Mouse (Mus musculus) embryonic facial prominence, embryonic 10.5 days (tissue): ENCODE results near the gene Tacc2. TPM values are rescaled to one million over a fixed set of nuclear protein-coding genes. Genes with fewer than 3 reads are reported as not detected.

Source experiments
- DNase-seq: peaks from one replicate; pipeline ENCODE4 v3.0.0-alpha.2; 2017; ENCODE audit warnings: low spot score
- H3K27ac ChIP-seq: fragments of 300-500 bp; sonication (generic); replicated peaks from 2 replicates; pipeline ENCODE4 v1.5.1; 2016; ENCODE audit warnings: mild to moderate bottlenecking
- H3K27me3 ChIP-seq: fragments of 300-500 bp; sonication (generic); replicated peaks from 2 replicates; pipeline ENCODE4 v1.6.1; 2016; ENCODE audit warnings: low read depth, mild to moderate bottlenecking; ENCODE audit not compliant: poor library complexity, severe bottlenecking
- H3K36me3 ChIP-seq: fragments of 300-500 bp; sonication (generic); replicated peaks from 2 replicates; pipeline ENCODE4 v1.6.1; 2016; ENCODE audit warnings: mild to moderate bottlenecking, moderate library complexity
- H3K4me1 ChIP-seq: fragments of 300-500 bp; sonication (generic); 2 replicates; pipeline ENCODE4 v1.6.1; 2016
- H3K4me3 ChIP-seq: fragments of 300-500 bp; sonication (generic); 2 replicates; pipeline ENCODE4 v1.5.1; 2016; ENCODE audit warnings: mild to moderate bottlenecking, moderate library complexity
- H3K9me3 ChIP-seq: fragments of 300-500 bp; sonication (generic); 2 replicates; pipeline ENCODE4 v1.6.1; 2016; ENCODE audit warnings: mild to moderate bottlenecking
- WGBS: fragments of 180-500 bp; shearing (Covaris S2); methylation state at CpG from one replicate; pipeline ENCODE4 v1.1.7; 2016; 5-methylcytosine and 5-hydroxymethylcytosine counted together
- polyA plus RNA-seq: library from polyadenylated mRNA; unstranded; fragments of >200 nt; fragmentation: Nextera tagmentation; extraction: Ambion mirVana; gene quantifications from 2 replicates; pipeline ENCODE4 v1.2.1, GENCODE M21; 2016

The Tacc2 gene
- polyA plus RNA-seq, 1 experiment from 2014 or later = 49.6 TPM

DNA sequence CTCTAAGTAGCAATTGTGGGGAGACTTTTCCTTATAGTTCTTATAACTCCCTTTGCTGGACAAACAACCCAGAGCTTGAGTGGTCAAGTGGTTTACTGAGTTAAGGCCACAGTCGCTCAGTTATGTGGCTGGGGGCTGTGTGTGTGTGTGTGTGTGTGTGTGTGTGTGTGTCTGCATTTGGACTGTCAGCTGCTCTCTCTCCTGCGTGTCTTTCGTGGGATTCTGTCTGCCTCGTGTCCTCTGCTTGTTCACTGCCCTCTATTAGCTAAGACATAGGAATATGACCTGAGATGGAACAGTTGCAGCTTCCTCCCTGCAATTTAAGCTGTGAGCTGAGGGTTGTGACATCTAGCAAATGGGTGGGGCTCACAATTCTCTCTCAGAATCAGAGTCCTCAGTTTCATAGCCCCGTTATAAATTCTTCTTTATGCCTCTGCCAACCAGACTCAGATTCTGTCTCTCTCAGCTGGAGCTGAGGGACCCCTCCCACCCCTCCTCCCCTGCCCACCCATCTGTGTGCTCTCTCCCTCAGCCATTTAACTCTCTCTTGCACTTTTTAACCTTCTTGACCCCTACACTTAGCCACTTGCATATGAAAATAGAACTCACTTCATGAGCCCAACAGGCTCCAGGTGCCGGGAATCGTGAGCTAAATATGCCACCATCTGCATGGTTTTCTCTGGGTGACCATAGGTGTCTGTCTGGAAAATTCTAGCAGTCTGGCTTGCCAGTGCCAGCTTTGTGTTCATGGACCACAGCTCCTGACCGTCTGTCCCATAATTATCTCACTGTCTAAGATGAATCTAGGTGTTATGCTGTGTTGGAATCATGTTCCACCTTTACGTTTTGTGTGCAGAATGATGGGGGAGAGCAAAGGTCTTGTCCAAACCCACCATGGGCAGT, 132.4 kb downstream of the Tacc2 start:
- Histone ChIP-seq H3K4me3 (no peak overlapping the region), H3K36me3 (0 out of 2 replicates have a peak, but pooled peaks cover 5% of the 10 kb centered on the region), H3K27me3 (no peaks in the 10 kb centered on the region), H3K9me3 (no peaks in the 10 kb centered on the region), H3K4me1 (peaks cover 29% of the 10 kb centered on the region), H3K27ac (no peak overlapping the region)
- 73% methylated on average over 9 of the region's 9 CpGs for WGBS
- DNase-seq = no peak

DNA sequence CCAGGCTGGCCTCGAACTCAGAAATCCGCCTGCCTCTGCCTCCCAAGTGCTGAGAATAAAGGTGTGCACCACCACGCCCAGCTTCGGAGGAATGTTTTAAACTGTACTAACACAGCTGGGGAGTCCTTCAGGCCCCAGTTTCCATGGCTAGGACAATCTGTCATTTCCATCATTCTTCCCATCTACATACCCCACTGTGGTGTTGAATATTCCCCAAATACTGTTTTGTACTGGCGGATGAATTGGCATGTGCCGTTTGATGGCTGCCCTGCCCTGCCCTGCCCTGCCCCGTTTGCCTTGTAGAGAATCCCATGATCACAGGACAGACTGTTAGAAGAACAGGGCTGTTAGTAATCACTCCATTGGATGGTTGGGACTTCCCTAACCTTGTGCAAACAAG, 134.6 kb downstream of the Tacc2 start:
- Histone ChIP-seq H3K27me3 (no peaks in the 10 kb centered on the region), H3K36me3 (peaks cover 19% of the 10 kb centered on the region), H3K27ac (no peak overlapping the region), H3K4me3 (no peak overlapping the region), H3K4me1 (peaks cover 29% of the 10 kb centered on the region), H3K9me3 (no peaks in the 10 kb centered on the region)
- WGBS = 91% methylated on average over 7 of the region's 7 CpGs
- no peak for DNase-seq

DNA sequence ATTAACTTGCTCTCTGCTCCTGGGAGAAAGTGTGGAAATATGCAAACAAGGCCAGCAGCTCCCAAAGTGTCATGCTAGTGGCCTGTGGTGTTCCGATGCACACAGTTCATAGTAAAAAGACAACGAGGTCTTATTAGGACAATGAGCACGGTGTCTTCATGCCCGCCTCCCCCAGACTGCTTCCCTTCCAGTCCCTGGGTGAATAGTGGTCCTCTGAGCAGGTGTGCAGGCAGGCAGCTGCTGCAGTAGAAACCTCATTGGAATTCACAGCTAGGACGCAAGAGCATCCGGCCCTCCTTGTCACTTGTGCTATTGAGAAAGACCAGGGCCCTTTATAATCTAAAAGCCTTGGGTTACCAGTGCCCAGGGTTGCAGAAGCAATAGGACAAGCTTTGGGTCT, 136.1 kb downstream of the Tacc2 start:
- H3K27ac ChIP-seq = no peak overlapping the region
- no peaks in the 10 kb centered on the region for H3K9me3 ChIP-seq
- H3K36me3 ChIP-seq = peaks cover 34% of the 10 kb centered on the region
- DNase-seq = no peak
- 79% methylated on average over 6 of the region's 6 CpGs for WGBS
- peaks cover 28% of the 10 kb centered on the region for H3K4me1 ChIP-seq
- H3K4me3 ChIP-seq = no peak overlapping the region
- no peaks in the 10 kb centered on the region for H3K27me3 ChIP-seq

DNA sequence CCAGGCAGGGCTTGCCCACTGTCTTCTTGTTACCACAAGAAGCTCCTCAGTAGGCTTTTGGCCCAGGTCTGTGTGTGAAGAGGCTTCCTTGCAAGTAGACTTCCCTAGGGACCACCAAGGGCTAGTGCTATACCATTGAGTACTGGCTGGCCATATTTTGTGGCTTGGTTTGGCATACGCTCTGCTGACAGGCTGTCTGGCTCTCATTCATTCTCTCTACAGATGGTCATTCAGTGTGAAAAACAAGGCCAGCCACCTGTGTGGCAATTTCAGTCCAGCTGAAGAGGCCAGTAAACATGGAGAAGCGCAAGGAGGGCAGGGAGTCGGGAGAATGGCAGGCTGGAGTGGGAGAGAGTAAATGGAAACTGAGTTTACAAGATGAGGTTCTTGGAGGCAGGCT, 138.2 kb downstream of the Tacc2 start:
- H3K27me3 ChIP-seq = no peaks in the 10 kb centered on the region
- peaks cover 28% of the 10 kb centered on the region for H3K4me1 ChIP-seq
- peaks cover 45% of the 10 kb centered on the region for H3K36me3 ChIP-seq
- 92% methylated on average over 3 of the region's 3 CpGs for WGBS
- no peak for DNase-seq
- H3K9me3 ChIP-seq = no peaks in the 10 kb centered on the region
- H3K4me3 ChIP-seq = no peak overlapping the region
- no peak overlapping the region for H3K27ac ChIP-seq

DNA sequence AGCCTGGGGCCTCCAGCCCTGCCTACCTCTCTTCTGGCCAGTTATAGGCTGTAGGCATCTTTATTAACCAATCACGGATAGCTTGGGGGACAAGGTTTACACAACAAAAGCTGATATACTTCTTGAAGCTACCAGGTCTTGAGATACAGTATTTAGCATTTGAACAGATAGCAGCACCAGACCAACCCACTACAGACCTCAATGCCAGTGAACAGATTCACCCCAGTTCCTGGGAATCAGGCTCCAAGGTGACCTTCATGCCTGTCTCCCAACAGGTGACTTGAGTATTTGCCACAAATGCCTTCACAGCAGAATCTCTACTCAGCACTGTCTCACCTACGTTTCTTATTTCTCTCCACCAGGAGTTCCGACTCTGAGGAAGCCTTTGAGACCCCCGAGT, 139.1 kb downstream of the Tacc2 start:
- Histone ChIP-seq H3K4me1 (peaks cover 36% of the 10 kb centered on the region), H3K36me3 (peaks cover 52% of the 10 kb centered on the region), H3K9me3 (no peaks in the 10 kb centered on the region), H3K4me3 (no peak overlapping the region), H3K27me3 (no peaks in the 10 kb centered on the region), H3K27ac (no peak overlapping the region)
- WGBS = 94% methylated on average over 4 of the region's 4 CpGs
- no peak for DNase-seq

DNA sequence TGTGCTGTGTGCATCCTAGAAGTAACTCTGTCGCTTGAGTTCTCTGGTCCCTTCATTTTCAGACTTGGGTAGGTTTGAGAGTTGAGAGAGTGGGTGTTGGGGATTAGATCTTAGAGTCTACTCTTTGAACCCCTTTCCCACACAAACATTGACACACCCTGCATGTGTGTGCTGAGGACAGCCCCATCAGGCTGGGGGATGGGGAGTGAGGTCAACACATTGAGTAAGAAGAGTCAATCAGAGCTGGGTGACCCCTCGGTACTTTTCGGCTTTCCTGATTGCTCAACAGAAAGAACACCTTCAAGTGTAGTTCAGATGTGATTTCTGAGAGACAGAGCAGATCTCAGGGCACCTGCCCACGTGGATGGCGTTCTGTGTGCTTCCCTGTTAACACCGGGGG, 139.8 kb downstream of the Tacc2 start:
- DNase-seq = no peak
- H3K27ac ChIP-seq = no peak overlapping the region
- H3K36me3 ChIP-seq = peaks cover 57% of the 10 kb centered on the region
- 93% methylated on average over 6 of the region's 6 CpGs for WGBS
- H3K4me1 ChIP-seq = peaks cover 42% of the 10 kb centered on the region
- H3K9me3 ChIP-seq = no peaks in the 10 kb centered on the region
- no peaks in the 10 kb centered on the region for H3K27me3 ChIP-seq
- no peak overlapping the region for H3K4me3 ChIP-seq

DNA sequence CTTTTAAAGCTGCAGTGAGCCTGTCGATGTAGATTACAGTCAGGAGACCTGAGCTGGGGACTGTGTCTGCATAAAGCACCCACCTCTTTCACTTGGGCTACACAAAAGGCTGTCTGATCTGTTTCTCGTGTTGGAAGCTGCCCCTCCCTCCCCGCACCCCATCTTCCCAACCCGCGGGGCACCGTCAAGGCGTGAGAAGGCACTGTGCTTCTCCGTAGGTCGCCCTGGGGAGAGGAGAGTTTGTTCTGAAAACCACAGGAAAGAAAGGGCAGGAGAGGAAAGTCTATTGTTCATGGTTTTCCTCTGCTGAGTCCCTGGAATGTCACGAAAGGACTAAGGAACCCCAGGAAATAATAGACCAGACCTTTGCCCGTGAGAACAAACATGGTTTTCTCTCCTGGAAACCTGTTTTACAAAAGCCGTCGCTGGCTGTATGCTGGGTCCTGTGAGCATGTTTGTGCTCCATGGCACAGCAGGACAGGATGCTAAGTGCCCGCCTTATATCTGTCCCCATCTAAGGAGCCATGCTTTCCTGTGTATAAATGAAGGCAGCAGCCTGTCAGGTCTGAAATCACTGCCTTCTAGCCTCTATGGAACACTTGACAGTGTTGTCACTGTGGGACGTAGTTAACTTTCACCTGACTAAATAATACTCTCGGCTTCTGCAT, 142.8 kb downstream of the Tacc2 start:
- H3K4me3 ChIP-seq = peak overlapping the region; percentile 25; the same call in 1 of the 2 replicates

DNA sequence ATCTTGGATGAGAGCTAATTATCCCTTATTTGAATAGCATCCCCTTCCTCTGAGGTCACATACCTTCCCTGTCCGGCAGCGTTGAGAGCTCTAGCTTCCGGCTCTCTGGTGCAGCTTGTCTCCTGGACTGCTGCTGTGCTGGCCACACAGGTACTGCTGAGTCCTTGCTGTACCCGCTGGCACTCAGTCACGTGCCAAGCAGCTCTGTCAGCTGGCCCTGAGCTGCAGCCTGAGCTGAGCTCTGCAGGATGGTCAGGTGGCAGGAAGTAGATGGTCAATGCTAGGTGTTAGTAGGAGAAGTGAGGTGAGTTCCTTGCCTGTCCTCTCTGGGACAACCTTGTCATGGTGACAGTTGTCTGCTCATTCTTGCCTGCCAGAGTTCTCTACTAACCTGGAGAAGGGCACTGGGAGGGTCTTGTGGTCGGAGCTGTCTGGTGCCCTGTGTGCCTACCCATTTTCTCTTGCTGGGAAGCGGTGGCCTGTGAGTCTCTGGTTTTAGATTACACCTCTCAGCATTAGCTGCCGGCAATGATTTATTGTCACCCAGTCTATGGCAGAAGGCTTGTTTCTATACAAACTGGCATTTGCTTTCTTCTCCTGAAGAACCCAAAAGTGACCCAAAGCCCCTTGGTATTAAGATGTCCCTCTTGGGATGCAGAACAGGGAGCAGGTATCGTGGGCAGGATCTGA, 143.6 kb downstream of the Tacc2 start:
- Histone ChIP-seq H3K9me3 (no peaks in the 10 kb centered on the region), H3K27me3 (no peaks in the 10 kb centered on the region), H3K4me3 (no peak overlapping the region), H3K27ac (0 out of 2 replicates have a peak overlapping the region, but pooled peaks have one; percentile 77), H3K4me1 (peaks cover 38% of the 10 kb centered on the region), H3K36me3 (peaks cover 87% of the 10 kb centered on the region)
- peak; percentile 13 for DNase-seq
- WGBS = 64% methylated on average over 9 of the region's 9 CpGs

More for the DNA sequence above, 142.8 kb downstream of the Tacc2 start:
- WGBS = 17% methylated on average over 16 of the region's 16 CpGs
- Histone ChIP-seq H3K9me3 (no peaks in the 10 kb centered on the region), H3K27ac (peak overlapping the region; percentile 77), H3K36me3 (peaks cover 85% of the 10 kb centered on the region), H3K4me1 (peaks cover 38% of the 10 kb centered on the region), H3K27me3 (no peaks in the 10 kb centered on the region)
- DNase-seq = peak; percentile 15

DNA sequence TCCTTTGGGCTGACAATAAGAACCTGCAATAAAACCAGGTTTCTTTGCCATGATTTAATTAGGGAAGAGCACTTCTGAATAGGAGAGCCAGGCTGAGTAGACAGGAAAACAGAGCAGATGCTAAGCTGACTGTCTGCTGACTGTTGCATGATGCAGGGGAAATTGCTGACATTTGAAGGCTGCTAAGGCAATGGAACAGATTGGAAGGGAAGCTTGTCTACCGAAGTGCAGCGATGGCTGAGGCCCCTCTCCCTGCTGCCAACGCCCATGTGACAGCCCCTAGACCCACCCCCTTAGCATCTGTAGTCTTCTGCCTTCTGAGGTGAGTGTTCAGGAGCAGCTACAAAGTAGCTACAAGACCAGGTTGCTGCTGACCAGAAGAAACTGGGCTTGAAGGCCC, 148.9 kb downstream of the Tacc2 start:
- H3K36me3 ChIP-seq = peaks cover 95% of the 10 kb centered on the region
- 85% methylated on average over 3 of the region's 3 CpGs for WGBS
- H3K4me3 ChIP-seq = no peak overlapping the region

DNA sequence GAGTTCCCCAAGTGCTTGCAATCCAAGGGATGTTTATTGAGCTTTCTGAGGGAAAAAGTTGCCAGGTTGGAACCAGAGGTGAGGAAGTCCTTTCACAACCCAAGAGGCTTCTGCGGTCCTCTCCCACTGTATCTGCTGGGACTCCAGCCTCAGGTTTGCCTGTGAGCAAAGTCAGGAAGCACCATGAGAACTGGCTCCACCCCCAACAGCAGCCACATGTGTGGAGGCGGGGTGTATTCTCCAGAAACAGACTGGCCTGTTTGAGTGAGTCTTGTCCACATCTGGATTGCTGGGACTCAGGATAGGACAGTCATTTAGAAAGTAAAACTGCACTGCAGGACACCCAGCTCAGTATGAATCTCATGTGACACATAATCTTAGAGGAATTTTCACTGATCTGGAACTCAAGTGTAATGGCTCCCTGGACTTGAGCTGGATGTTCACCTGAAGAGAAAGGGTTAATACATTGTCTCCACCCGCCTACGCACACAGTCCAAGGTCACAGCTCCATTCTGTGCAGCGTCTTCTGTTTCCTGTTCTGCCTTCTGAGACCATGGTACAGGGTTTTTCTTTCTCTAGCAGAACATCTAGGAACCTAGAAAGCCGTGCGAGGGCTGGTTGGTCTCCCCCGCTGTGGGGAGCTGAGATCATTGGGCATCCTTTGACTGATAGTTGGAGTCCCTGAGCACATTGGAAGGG, 149.6 kb downstream of the Tacc2 start:
- Histone ChIP-seq H3K36me3 (peaks cover 96% of the 10 kb centered on the region), H3K27me3 (no peaks in the 10 kb centered on the region), H3K4me1 (peaks cover 17% of the 10 kb centered on the region), H3K27ac (peak overlapping the region; percentile 4; the same call in 1 of the 2 replicates), H3K9me3 (no peaks in the 10 kb centered on the region), H3K4me3 (no peak overlapping the region)
- 68% methylated on average over 8 of the region's 8 CpGs for WGBS
- no peak for DNase-seq

More for the DNA sequence above, 148.9 kb downstream of the Tacc2 start:
- Histone ChIP-seq H3K27ac (no peak overlapping the region), H3K27me3 (no peaks in the 10 kb centered on the region), H3K9me3 (no peaks in the 10 kb centered on the region), H3K4me1 (peaks cover 24% of the 10 kb centered on the region)
- DNase-seq = no peak

DNA sequence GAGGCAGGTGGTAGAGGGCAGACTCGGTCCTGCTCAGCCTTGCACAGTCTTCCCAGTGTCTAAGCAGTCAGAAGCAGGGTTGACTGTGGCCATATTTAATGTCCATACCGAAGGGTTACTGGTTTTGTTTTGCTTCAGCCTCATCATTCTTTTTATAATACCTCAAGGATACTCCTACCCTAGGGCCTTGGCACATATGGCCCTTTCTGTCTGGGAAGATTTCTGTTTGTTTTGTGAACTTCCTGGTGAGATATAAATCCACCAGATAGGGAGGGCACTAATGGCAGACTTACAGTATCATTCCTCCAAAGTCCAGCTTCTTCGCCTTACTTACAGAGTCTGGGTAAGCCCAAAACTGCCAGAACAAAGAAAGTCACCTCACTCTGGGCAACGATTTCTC, 150.3 kb downstream of the Tacc2 start:
- 90% methylated on average over 4 of the region's 4 CpGs for WGBS
- DNase-seq = no peak
- Histone ChIP-seq H3K4me1 (peaks cover 14% of the 10 kb centered on the region), H3K9me3 (no peaks in the 10 kb centered on the region), H3K27ac (0 out of 2 replicates have a peak overlapping the region, but pooled peaks have one; percentile 4), H3K4me3 (no peak overlapping the region), H3K27me3 (no peaks in the 10 kb centered on the region), H3K36me3 (peaks cover 92% of the 10 kb centered on the region)

DNA sequence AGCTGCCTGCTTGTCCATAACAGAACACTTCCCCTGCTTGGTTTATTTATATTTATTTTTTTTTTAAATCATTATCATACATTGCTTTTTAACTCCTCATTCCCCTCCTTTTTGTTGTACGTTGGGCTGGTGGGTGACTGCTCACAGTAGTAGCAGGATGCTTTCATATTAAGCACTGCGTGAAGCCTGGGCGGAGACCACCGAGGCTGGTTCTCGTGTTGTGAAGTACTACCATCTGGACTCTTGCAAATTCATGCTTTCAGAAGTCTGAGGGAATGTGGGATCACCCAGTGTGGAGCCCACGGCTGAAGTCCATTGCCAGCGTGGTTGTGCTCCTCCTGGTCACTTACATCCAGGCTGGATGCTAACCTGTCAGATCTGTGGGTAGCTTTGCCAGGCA, 154.6 kb downstream of the Tacc2 start:
- no peak overlapping the region for H3K4me3 ChIP-seq
- H3K27me3 ChIP-seq = no peaks in the 10 kb centered on the region
- WGBS = 82% methylated on average over 7 of the region's 7 CpGs
- no peak overlapping the region for H3K27ac ChIP-seq
- H3K36me3 ChIP-seq = peaks cover 88% of the 10 kb centered on the region
- H3K4me1 ChIP-seq = peaks cover 7% of the 10 kb centered on the region; the same call in 1 of the 2 replicates
- no peak for DNase-seq
- no peaks in the 10 kb centered on the region for H3K9me3 ChIP-seq
